8 mouse cellular contexts compared by ENCODE assay signal in the genomic region with DNA sequence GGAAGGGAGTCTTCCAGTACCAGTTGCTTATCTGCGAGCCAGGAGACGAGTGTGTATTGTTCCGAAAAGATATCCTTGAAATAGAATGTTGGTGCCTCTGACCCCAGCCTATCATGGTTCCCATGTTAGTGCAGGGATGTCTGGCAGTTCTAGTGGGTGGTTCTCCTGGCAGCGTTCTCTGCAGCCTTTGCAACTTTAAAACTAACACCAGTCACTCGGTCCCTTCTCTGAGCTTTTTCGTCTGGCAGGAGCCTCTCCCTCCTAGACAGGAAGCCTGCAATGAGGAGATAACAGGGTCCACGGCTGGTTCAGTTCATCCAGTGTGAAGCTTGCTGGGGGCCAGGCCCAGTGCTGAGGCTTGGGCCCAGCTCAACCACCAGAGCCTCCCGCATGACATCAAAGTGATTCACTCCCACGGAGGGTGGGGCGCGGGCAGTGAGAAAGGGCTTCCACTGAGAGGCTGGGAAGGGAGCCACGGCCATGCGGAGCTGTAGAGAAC. TPM values are rescaled to one million over a fixed set of nuclear protein-coding genes. Genes with fewer than 3 reads are reported as not detected.
DNase-seq lines count a peak whose midpoint lies in the region; ATAC-seq lines count a peak whose summit lies in the region.

No protein-coding gene starts in this region.

- DNase-seq in frontal cortex, postnatal 36 days (ENCODE audit: low spot score in 2 of 2): no peak
- peak; percentile 74 for DNase-seq in adrenal gland, adult 8-10 months
- DNase-seq in heart, adult 9 months (ENCODE audit: low spot score in 2 of 2): peak; percentile 74 to 86
- DNase-seq in kidney, postnatal 36 days: peak; percentile 58 to 64
- DNase-seq in frontal cortex, postnatal 14 days (ENCODE audit: low spot score in 2 of 2): no peak
- no peak for DNase-seq in layer of hippocampus, postnatal 10 days (ENCODE audit: low spot score in 2 of 2)

- 0 out of 2 replicates have a peak, but pooled peaks have one; percentile 10 for ATAC-seq in frontal cortex, adult (ENCODE audit: low TSS enrichment)
- ATAC-seq in megakaryocyte progenitor cell, adult 5-6 weeks (replicated peaks; ENCODE audit: poor library complexity): peak; percentile 88

RNA-seq across cellular contexts. Expression of a gene that starts 6.5 kb away (rescaled TPM):
- total RNA-seq in adrenal gland, adult 8-10 months (2022): 10 to 100 TPM; 40.6 to 46.6 (median 42.1) TPM
- 7.9 and 8.4 TPM in 2 replicates for total RNA-seq in megakaryocyte progenitor cell, adult 5-6 weeks (2015)
- total RNA-seq in megakaryocyte progenitor cell, adult 5-6 weeks (2017): 58.6 and 68.0 TPM in 2 replicates
- 10 to 100 TPM; 23.5 to 24.6 TPM for total RNA-seq in layer of hippocampus, postnatal 10 days (2021)

Comparison
In these comparisons a context has a peak if more than half of its experiments do, and no peak if none do; other contexts are left out.
1. DNase-seq: peak in adrenal gland, adult 8-10 months (single experiment), heart, adult 9 months (2 of 2) and kidney, postnatal 36 days (2 of 2); none in frontal cortex, postnatal 36 days (0 of 2), frontal cortex, postnatal 14 days (0 of 2) and layer of hippocampus, postnatal 10 days (0 of 2).